Mouse (Mus musculus) kidney, embryonic 14.5 days (tissue): ENCODE measurements around the gene Foxn3. TPM values are rescaled to one million over a fixed set of nuclear protein-coding genes. Genes with fewer than 3 reads are reported as not detected.

Experiments
- ATAC-seq: fragments of 200-750 bp; cut with Nextera tagmentation; 2 replicates; pipeline ENCODE4 v1.8.0; 2017; ENCODE audit warnings: moderate number of reproducible peaks, mild to moderate bottlenecking, moderate TSS enrichment, moderate library complexity; ENCODE audit not compliant: low FRiP score, low TSS enrichment
- H3K27ac ChIP-seq: fragments of 300-500 bp; sonication (generic); 2 replicates; pipeline ENCODE4 v1.5.1; 2014; ENCODE audit warnings: low read depth, mild to moderate bottlenecking, low read length, moderate library complexity, mixed read lengths
- H3K27me3 ChIP-seq: fragments of 300-500 bp; sonication (generic); 2 replicates; pipeline ENCODE4 v1.6.1; 2014; ENCODE audit warnings: mild to moderate bottlenecking, low read length; ENCODE audit not compliant: control insufficient read depth, insufficient read depth
- H3K36me3 ChIP-seq: fragments of 300-500 bp; sonication (generic); 2 replicates; pipeline ENCODE4 v1.6.1; 2014; ENCODE audit warnings: low read length, mixed read lengths; ENCODE audit not compliant: control insufficient read depth, insufficient read depth
- H3K4me1 ChIP-seq: fragments of 300-500 bp; sonication (generic); 2 replicates; pipeline ENCODE4 v1.6.1; 2014; ENCODE audit warnings: low read length, mixed read lengths; ENCODE audit not compliant: control insufficient read depth, insufficient read depth
- H3K4me2 ChIP-seq: fragments of 300-500 bp; sonication (generic); replicated peaks from 2 replicates; pipeline ENCODE4 v1.6.1; 2014; ENCODE audit warnings: low read depth, mild to moderate bottlenecking, low read length
- H3K4me3 ChIP-seq: fragments of 300-500 bp; sonication (generic); 2 replicates; pipeline ENCODE4 v1.5.1; 2014; ENCODE audit warnings: mild to moderate bottlenecking, low read length
- H3K9ac ChIP-seq: fragments of 300-500 bp; sonication (generic); 2 replicates; pipeline ENCODE4 v1.6.1; 2014; ENCODE audit warnings: low read depth, mild to moderate bottlenecking, low read length, moderate library complexity
- H3K9me3 ChIP-seq: fragments of 300-500 bp; sonication (generic); 2 replicates; pipeline ENCODE4 v1.6.1; 2016; ENCODE audit warnings: low read length; ENCODE audit not compliant: control insufficient read depth
- WGBS: fragments of 180-500 bp; shearing (Covaris S2); extraction: QIAGEN DNeasy Blood & Tissue Kit; methylation state at CpG from one replicate; pipeline ENCODE4 v1.1.7; 2014; 5-methylcytosine and 5-hydroxymethylcytosine counted together
- polyA plus RNA-seq: library from polyadenylated mRNA; unstranded; fragments of >200 nt; fragmentation: Nextera tagmentation; extraction: Ambion mirVana; gene quantifications from 2 replicates; pipeline ENCODE4 v1.2.1, GENCODE M21; 2014

Foxn3 gene
- polyA plus RNA-seq, 1 experiment from 2014 or later, result 70.2 TPM

DNA sequence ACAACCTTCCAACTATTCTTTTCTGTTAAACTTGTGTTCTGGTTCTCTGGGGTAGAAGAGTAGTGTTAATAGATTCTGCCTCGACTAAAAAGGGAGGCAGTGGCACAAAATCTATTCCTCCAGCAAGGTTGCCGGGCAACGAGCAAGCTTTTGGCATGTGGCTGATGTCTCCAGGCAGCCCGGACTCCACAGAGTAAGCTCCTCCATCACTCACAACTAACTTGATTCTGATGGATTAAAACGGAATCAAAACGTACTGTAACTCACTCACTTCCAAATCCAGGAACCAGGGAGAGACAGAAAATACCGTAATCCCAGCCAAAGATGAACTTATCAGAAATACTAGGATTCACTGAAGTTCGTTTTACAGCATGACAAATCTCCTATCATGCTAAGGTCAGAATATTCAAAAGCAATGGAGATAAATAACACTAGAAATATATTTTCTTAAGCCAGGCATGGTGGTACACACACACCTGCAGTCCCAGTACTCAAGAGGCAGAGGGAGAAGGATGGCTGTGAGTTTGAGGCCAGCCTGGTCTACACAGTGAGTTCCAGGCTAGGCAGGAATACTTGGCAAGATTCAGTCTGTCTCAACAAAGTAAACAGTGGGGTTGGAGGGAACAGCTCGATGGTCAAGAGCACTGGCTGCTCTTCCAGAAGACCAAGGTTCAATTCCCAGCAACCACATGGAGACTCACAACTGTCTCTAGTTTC is 64.2 kb downstream of the Foxn3 start:
- H3K36me3 ChIP-seq, result no peaks in the 10 kb centered on the region
- ATAC-seq, result no peak

GRCm38 (mm10) chr12:99498189-99498977 is 65.0 kb downstream of the Foxn3 start:
- Histone ChIP-seq H3K4me3 (no peak overlapping the region), H3K4me1 (no peaks in the 10 kb centered on the region), H3K9me3 (no peaks in the 10 kb centered on the region; the same call in 1 of the 2 replicates), H3K4me2 (no peak overlapping the region), H3K27me3 (no peaks in the 10 kb centered on the region), H3K36me3 (no peaks in the 10 kb centered on the region), H3K27ac (no peak overlapping the region), H3K9ac (no peak overlapping the region)
- no peak for ATAC-seq
- 57% methylated on average over 18 of the region's 18 CpGs for WGBS

More for the DNA sequence above, 64.2 kb downstream of the Foxn3 start:
- no peak overlapping the region for H3K4me2 ChIP-seq
- no peak overlapping the region for H3K9ac ChIP-seq
- no peaks in the 10 kb centered on the region; the same call in 1 of the 2 replicates for H3K9me3 ChIP-seq
- no peaks in the 10 kb centered on the region for H3K4me1 ChIP-seq
- no peak overlapping the region for H3K27ac ChIP-seq
- no peak overlapping the region for H3K4me3 ChIP-seq
- H3K27me3 ChIP-seq, result no peaks in the 10 kb centered on the region
- 73% methylated on average over 9 of the region's 9 CpGs for WGBS

GRCm38 (mm10) chr12:99496945-99497344 is 66.4 kb downstream of the Foxn3 start:
- no peak for ATAC-seq
- Histone ChIP-seq H3K4me1 (no peaks in the 10 kb centered on the region), H3K27me3 (no peaks in the 10 kb centered on the region), H3K9me3 (no peaks in the 10 kb centered on the region; the same call in 1 of the 2 replicates), H3K4me3 (no peak overlapping the region), H3K36me3 (no peaks in the 10 kb centered on the region), H3K4me2 (no peak overlapping the region), H3K27ac (no peak overlapping the region), H3K9ac (no peak overlapping the region)
- 84% methylated on average over 3 of the region's 3 CpGs for WGBS

DNA sequence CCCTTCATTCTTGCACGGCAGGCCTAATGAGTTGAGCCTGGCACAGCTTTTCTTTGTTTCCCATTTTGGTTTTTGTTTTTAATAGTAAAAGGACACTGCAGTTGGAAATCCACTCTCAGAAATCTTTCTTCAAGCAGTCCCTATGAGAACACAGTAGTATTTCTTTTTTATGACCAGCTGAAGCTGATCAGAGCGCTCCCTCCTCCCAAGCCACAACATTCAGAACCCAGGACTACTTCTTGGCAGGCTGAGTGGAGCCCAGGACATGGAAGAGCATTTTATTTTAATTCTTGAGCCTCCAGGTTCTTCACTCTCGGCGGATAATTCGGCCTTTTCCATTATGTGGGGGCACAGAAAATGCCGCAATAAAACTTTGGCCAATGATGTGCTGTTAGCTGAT is 73.2 kb downstream of the Foxn3 start:
- Histone ChIP-seq H3K36me3 (no peaks in the 10 kb centered on the region), H3K27me3 (no peaks in the 10 kb centered on the region), H3K4me3 (no peak overlapping the region), H3K27ac (peak overlapping the region; percentile 0; the same call in 1 of the 2 replicates), H3K4me2 (no peak overlapping the region), H3K9me3 (no peaks in the 10 kb centered on the region; the same call in 1 of the 2 replicates), H3K9ac (no peak overlapping the region), H3K4me1 (peaks cover 6% of the 10 kb centered on the region; the same call in 1 of the 2 replicates)
- 50% methylated on average over 6 of the region's 6 CpGs for WGBS
- ATAC-seq, result peak; percentile 81

DNA sequence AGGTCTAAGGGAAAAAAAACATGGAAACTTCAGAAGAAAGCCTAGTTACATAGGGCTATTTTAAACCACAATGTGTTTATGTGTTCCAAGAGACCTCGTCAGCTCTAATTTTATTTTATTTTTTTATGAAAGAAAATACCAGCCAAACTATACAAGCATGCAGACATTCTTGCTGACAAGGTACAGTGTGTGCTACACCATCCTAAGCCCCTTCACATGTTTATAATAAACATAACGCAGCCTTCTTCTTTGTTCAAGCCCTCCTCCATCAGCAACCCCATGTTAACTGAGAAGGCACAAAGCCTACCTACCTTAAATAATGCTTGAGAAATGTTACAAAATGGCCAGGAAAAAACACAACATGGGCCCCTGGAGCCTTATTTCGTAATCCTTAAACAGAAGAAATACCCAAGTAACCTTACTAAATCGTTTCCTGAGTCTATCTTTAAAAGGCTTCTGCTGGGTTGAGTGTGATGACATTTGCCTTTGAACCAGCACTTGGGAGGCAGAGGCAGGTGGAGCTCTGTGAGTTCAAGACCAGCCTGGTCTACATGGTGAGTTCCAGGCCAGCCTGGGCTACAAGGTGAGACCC is 74.3 kb downstream of the Foxn3 start:
- H3K4me3 ChIP-seq, result no peak overlapping the region
- peaks cover 6% of the 10 kb centered on the region; the same call in 1 of the 2 replicates for H3K4me1 ChIP-seq
- 81% methylated on average over 4 of the region's 4 CpGs for WGBS
- no peaks in the 10 kb centered on the region for H3K36me3 ChIP-seq
- no peak for ATAC-seq
- no peak overlapping the region for H3K27ac ChIP-seq
- no peaks in the 10 kb centered on the region for H3K27me3 ChIP-seq
- H3K9me3 ChIP-seq, result no peaks in the 10 kb centered on the region; the same call in 1 of the 2 replicates
- no peak overlapping the region for H3K9ac ChIP-seq
- H3K4me2 ChIP-seq, result no peak overlapping the region

DNA sequence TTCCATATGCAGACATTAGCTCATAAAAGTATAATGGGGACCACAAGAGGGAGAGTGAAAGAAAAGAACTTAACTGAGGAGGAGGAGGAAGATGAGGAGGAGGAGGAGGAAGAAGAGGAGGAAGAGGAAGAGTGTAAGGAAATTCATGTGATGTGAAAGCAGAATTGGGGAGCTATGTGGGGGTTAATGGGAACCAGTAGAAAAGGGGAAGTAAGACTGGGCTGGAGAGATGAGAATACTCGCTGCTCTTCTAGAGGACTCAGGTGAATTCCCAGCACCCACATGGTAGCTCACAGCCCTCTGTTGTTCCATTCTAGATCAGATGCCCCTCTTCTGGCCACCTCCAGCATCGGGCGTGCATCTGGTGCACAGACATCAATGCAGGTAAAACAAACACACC is 83.0 kb downstream of the Foxn3 start:
- Histone ChIP-seq H3K36me3 (no peaks in the 10 kb centered on the region), H3K9me3 (no peaks in the 10 kb centered on the region; the same call in 1 of the 2 replicates), H3K4me1 (no peaks in the 10 kb centered on the region)

DNA sequence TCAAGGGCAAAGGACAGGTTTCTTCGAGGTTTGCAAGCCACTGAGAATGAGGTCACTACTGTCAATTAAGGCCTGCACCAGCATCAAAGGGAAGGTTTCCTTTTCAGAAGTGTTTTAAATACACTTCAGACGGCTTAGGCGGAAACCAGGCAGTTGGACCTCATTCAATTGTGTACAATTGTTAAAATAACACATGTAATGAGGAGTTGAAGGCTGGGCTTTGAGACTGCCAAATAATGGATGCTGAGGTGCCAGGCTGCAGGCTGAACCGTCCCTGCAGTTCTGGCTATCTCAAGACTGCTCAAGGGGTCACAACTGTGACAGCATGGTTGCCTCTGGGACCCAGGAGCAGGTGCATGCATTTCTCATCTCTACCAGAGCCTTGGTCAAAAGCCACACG is 89.2 kb downstream of the Foxn3 start:
- H3K4me1 ChIP-seq, result no peaks in the 10 kb centered on the region
- no peaks in the 10 kb centered on the region for H3K36me3 ChIP-seq
- H3K9ac ChIP-seq, result no peak overlapping the region
- no peak overlapping the region for H3K4me2 ChIP-seq
- H3K27ac ChIP-seq, result no peak overlapping the region
- H3K27me3 ChIP-seq, result no peaks in the 10 kb centered on the region
- H3K4me3 ChIP-seq, result no peak overlapping the region
- no peak for ATAC-seq
- 35% methylated on average over 5 of the region's 5 CpGs for WGBS
- H3K9me3 ChIP-seq, result no peaks in the 10 kb centered on the region

More for the DNA sequence above, 83.0 kb downstream of the Foxn3 start:
- H3K4me2 ChIP-seq, result no peak overlapping the region
- WGBS, result 89% methylated on average over 3 of the region's 3 CpGs
- no peak overlapping the region for H3K27ac ChIP-seq
- H3K4me3 ChIP-seq, result no peak overlapping the region
- H3K9ac ChIP-seq, result no peak overlapping the region
- no peaks in the 10 kb centered on the region for H3K27me3 ChIP-seq
- ATAC-seq, result no peak

DNA sequence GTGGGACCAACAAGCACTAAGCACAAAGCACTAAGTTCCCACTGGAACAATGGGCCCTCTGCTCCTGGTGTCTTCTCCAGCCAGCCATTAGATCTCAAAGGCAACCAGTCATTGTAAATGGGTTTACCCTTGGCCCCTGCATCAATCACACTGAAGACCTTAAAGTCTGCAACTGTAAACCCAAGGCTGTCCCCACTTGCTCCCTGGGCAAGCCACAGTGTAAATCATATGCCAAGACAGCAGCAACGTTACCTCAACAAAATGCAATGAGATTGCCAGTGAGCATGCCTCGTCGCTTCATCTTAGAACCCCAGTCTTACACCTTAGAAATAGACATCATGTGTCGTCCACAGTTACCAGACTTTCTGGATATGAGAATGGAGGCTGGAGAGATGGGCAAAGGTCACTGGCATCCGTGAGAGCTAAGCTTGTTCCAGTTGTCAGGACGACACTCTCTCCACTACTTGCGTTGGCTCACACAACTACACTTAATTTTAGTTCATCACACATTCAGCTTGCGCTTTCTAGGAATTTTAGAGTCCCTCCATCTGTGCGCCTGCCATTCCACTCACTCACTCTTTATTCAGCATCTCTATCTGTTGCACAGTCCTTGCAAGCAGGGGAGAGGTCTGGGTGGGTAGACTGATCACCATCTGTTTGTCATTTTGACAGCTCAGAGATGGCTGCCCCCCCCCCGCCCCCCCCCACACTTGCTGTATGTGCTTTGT is 89.8 kb downstream of the Foxn3 start:
- WGBS, result 72% methylated on average over 10 of the region's 10 CpGs

More for the DNA sequence above, 89.8 kb downstream of the Foxn3 start:
- no peak overlapping the region for H3K4me3 ChIP-seq
- H3K27ac ChIP-seq, result no peak overlapping the region
- H3K4me2 ChIP-seq, result no peak overlapping the region
- H3K27me3 ChIP-seq, result no peaks in the 10 kb centered on the region
- no peak overlapping the region for H3K9ac ChIP-seq
- ATAC-seq, result no peak
- no peaks in the 10 kb centered on the region for H3K4me1 ChIP-seq
- H3K36me3 ChIP-seq, result no peaks in the 10 kb centered on the region
- H3K9me3 ChIP-seq, result no peaks in the 10 kb centered on the region
